Mouse (Mus musculus): ENCODE data around the gene Peak1. TPM values are rescaled to one million over a fixed set of nuclear protein-coding genes. Genes with fewer than 3 reads are reported as not detected.

The Peak1 gene
- polyA plus RNA-seq, 1 experiment from 2014 or later = 23.1 TPM

- no peaks in the 10 kb centered on the region for H3K4me1 ChIP-seq (ENCODE audit: control insufficient read depth, insufficient read depth, low read length)
- WGBS = 78% methylated on average over 1 of the region's 1 CpGs
- no peak overlapping the region for H3K27ac ChIP-seq (ENCODE audit: low read depth, low read length)
- H3K9me3 ChIP-seq (ENCODE audit: control insufficient read depth, low read length) = no peaks in the 10 kb centered on the region
- ATAC-seq (ENCODE audit: low FRiP score, low TSS enrichment) = no peak
- no peaks in the 10 kb centered on the region for H3K27me3 ChIP-seq (ENCODE audit: control insufficient read depth, insufficient read depth, low read length)
- H3K9ac ChIP-seq (ENCODE audit: low read depth, low read length) = no peak overlapping the region
- H3K4me3 ChIP-seq (ENCODE audit: low read length) = no peak overlapping the region
- no peak overlapping the region for H3K4me2 ChIP-seq (replicated peaks; ENCODE audit: low read depth, low read length)
- no peaks in the 10 kb centered on the region for H3K36me3 ChIP-seq (ENCODE audit: control insufficient read depth, insufficient read depth, low read length)
Measured at GRCm38 (mm10) chr9:56339426-56340195, 78.3 kb downstream of the Peak1 start.

GRCm38 (mm10) chr9:56334363-56334762, 83.5 kb downstream of the Peak1 start:
- WGBS = 91% methylated on average over 12 of the region's 12 CpGs
- H3K4me2 ChIP-seq (replicated peaks; ENCODE audit: low read depth, low read length) = no peak overlapping the region
- H3K4me1 ChIP-seq (ENCODE audit: control insufficient read depth, insufficient read depth, low read length) = no peaks in the 10 kb centered on the region
- H3K27me3 ChIP-seq (ENCODE audit: control insufficient read depth, insufficient read depth, low read length) = no peaks in the 10 kb centered on the region
- H3K36me3 ChIP-seq (ENCODE audit: control insufficient read depth, insufficient read depth, low read length) = no peaks in the 10 kb centered on the region
- no peak overlapping the region for H3K4me3 ChIP-seq (ENCODE audit: low read length)
- no peak for ATAC-seq (ENCODE audit: low FRiP score, low TSS enrichment)
- no peak overlapping the region for H3K27ac ChIP-seq (ENCODE audit: low read depth, low read length)
- H3K9ac ChIP-seq (ENCODE audit: low read depth, low read length) = no peak overlapping the region
- H3K9me3 ChIP-seq (ENCODE audit: control insufficient read depth, low read length) = no peaks in the 10 kb centered on the region

GRCm38 (mm10) chr9:56332774-56333173, 85.1 kb downstream of the Peak1 start:
- Histone ChIP-seq H3K4me1 (ENCODE audit: control insufficient read depth, insufficient read depth, low read length) (no peaks in the 10 kb centered on the region), H3K27ac (ENCODE audit: low read depth, low read length) (no peak overlapping the region), H3K27me3 (ENCODE audit: control insufficient read depth, insufficient read depth, low read length) (no peaks in the 10 kb centered on the region), H3K36me3 (ENCODE audit: control insufficient read depth, insufficient read depth, low read length) (no peaks in the 10 kb centered on the region), H3K9ac (ENCODE audit: low read depth, low read length) (no peak overlapping the region), H3K4me2 (replicated peaks; ENCODE audit: low read depth, low read length) (no peak overlapping the region), H3K4me3 (ENCODE audit: low read length) (no peak overlapping the region), H3K9me3 (ENCODE audit: control insufficient read depth, low read length) (no peaks in the 10 kb centered on the region)
- no peak for ATAC-seq (ENCODE audit: low FRiP score, low TSS enrichment)

- no peak for ATAC-seq (ENCODE audit: low FRiP score, low TSS enrichment)
- 94% methylated on average over 8 of the region's 8 CpGs for WGBS
- no peaks in the 10 kb centered on the region for H3K27me3 ChIP-seq (ENCODE audit: control insufficient read depth, insufficient read depth, low read length)
- H3K4me2 ChIP-seq (replicated peaks; ENCODE audit: low read depth, low read length) = no peak overlapping the region
- no peaks in the 10 kb centered on the region for H3K36me3 ChIP-seq (ENCODE audit: control insufficient read depth, insufficient read depth, low read length)
- no peak overlapping the region for H3K9ac ChIP-seq (ENCODE audit: low read depth, low read length)
- H3K4me3 ChIP-seq (ENCODE audit: low read length) = no peak overlapping the region
- H3K27ac ChIP-seq (ENCODE audit: low read depth, low read length) = no peak overlapping the region
- H3K9me3 ChIP-seq (ENCODE audit: control insufficient read depth, low read length) = no peaks in the 10 kb centered on the region
- H3K4me1 ChIP-seq (ENCODE audit: control insufficient read depth, insufficient read depth, low read length) = no peaks in the 10 kb centered on the region
Measured at GRCm38 (mm10) chr9:56326511-56327005, 91.3 kb downstream of the Peak1 start.

GRCm38 (mm10) chr9:56325725-56326124, 92.1 kb downstream of the Peak1 start:
- no peak for ATAC-seq (ENCODE audit: low FRiP score, low TSS enrichment)
- no peaks in the 10 kb centered on the region for H3K36me3 ChIP-seq (ENCODE audit: control insufficient read depth, insufficient read depth, low read length)
- H3K9me3 ChIP-seq (ENCODE audit: control insufficient read depth, low read length) = no peaks in the 10 kb centered on the region
- no peaks in the 10 kb centered on the region for H3K27me3 ChIP-seq (ENCODE audit: control insufficient read depth, insufficient read depth, low read length)
- H3K4me3 ChIP-seq (ENCODE audit: low read length) = no peak overlapping the region
- no peaks in the 10 kb centered on the region for H3K4me1 ChIP-seq (ENCODE audit: control insufficient read depth, insufficient read depth, low read length)
- 92% methylated on average over 5 of the region's 5 CpGs for WGBS
- no peak overlapping the region for H3K9ac ChIP-seq (ENCODE audit: low read depth, low read length)
- no peak overlapping the region for H3K4me2 ChIP-seq (replicated peaks; ENCODE audit: low read depth, low read length)
- H3K27ac ChIP-seq (ENCODE audit: low read depth, low read length) = no peak overlapping the region

GRCm38 (mm10) chr9:56324576-56325355, 93.1 kb downstream of the Peak1 start:
- H3K9me3 ChIP-seq (ENCODE audit: control insufficient read depth, low read length) = no peaks in the 10 kb centered on the region
- H3K27me3 ChIP-seq (ENCODE audit: control insufficient read depth, insufficient read depth, low read length) = no peaks in the 10 kb centered on the region
- peak overlapping the region; percentile 39 for H3K4me2 ChIP-seq (replicated peaks; ENCODE audit: low read depth, low read length)
- H3K4me1 ChIP-seq (ENCODE audit: control insufficient read depth, insufficient read depth, low read length) = no peaks in the 10 kb centered on the region
- H3K27ac ChIP-seq (ENCODE audit: low read depth, low read length) = peak overlapping the region; percentile 88
- peak overlapping the region; percentile 14; the same call in 1 of the 2 replicates for H3K4me3 ChIP-seq (ENCODE audit: low read length)
- H3K9ac ChIP-seq (ENCODE audit: low read depth, low read length) = no peak overlapping the region
- ATAC-seq (ENCODE audit: low FRiP score, low TSS enrichment) = no peak
- H3K36me3 ChIP-seq (ENCODE audit: control insufficient read depth, insufficient read depth, low read length) = no peaks in the 10 kb centered on the region
- WGBS = 47% methylated on average over 16 of the region's 16 CpGs

GRCm38 (mm10) chr9:56321291-56321690, 96.6 kb downstream of the Peak1 start:
- no peak overlapping the region for H3K4me3 ChIP-seq (ENCODE audit: low read length)
- no peak for ATAC-seq (ENCODE audit: low FRiP score, low TSS enrichment)
- no peak overlapping the region for H3K27ac ChIP-seq (ENCODE audit: low read depth, low read length)
- WGBS = 58% methylated on average over 2 of the region's 2 CpGs
- no peak overlapping the region for H3K9ac ChIP-seq (ENCODE audit: low read depth, low read length)
- H3K27me3 ChIP-seq (ENCODE audit: control insufficient read depth, insufficient read depth, low read length) = no peaks in the 10 kb centered on the region
- no peaks in the 10 kb centered on the region for H3K4me1 ChIP-seq (ENCODE audit: control insufficient read depth, insufficient read depth, low read length)
- H3K9me3 ChIP-seq (ENCODE audit: control insufficient read depth, low read length) = no peaks in the 10 kb centered on the region
- no peaks in the 10 kb centered on the region; the same call in 1 of the 2 replicates for H3K36me3 ChIP-seq (ENCODE audit: control insufficient read depth, insufficient read depth, low read length)
- H3K4me2 ChIP-seq (replicated peaks; ENCODE audit: low read depth, low read length) = no peak overlapping the region

- no peak for ATAC-seq (ENCODE audit: low FRiP score, low TSS enrichment)
- 96% methylated on average over 3 of the region's 3 CpGs for WGBS
- H3K9me3 ChIP-seq (ENCODE audit: control insufficient read depth, low read length) = no peaks in the 10 kb centered on the region
- H3K4me2 ChIP-seq (replicated peaks; ENCODE audit: low read depth, low read length) = no peak overlapping the region
- no peaks in the 10 kb centered on the region; the same call in 1 of the 2 replicates for H3K36me3 ChIP-seq (ENCODE audit: control insufficient read depth, insufficient read depth, low read length)
- H3K27ac ChIP-seq (ENCODE audit: low read depth, low read length) = no peak overlapping the region
- no peaks in the 10 kb centered on the region for H3K27me3 ChIP-seq (ENCODE audit: control insufficient read depth, insufficient read depth, low read length)
- H3K4me3 ChIP-seq (ENCODE audit: low read length) = no peak overlapping the region
- no peak overlapping the region for H3K9ac ChIP-seq (ENCODE audit: low read depth, low read length)
- no peaks in the 10 kb centered on the region for H3K4me1 ChIP-seq (ENCODE audit: control insufficient read depth, insufficient read depth, low read length)
Measured at GRCm38 (mm10) chr9:56314326-56314725, 103.5 kb downstream of the Peak1 start.

GRCm38 (mm10) chr9:56309079-56309478, 108.8 kb downstream of the Peak1 start:
- no peak overlapping the region for H3K4me2 ChIP-seq (replicated peaks; ENCODE audit: low read depth, low read length)
- H3K27ac ChIP-seq (ENCODE audit: low read depth, low read length) = no peak overlapping the region
- H3K9me3 ChIP-seq (ENCODE audit: control insufficient read depth, low read length) = no peaks in the 10 kb centered on the region
- WGBS = 63% methylated on average over 2 of the region's 2 CpGs
- H3K36me3 ChIP-seq (ENCODE audit: control insufficient read depth, insufficient read depth, low read length) = no peaks in the 10 kb centered on the region
- ATAC-seq (ENCODE audit: low FRiP score, low TSS enrichment) = no peak
- no peaks in the 10 kb centered on the region for H3K27me3 ChIP-seq (ENCODE audit: control insufficient read depth, insufficient read depth, low read length)
- no peak overlapping the region for H3K9ac ChIP-seq (ENCODE audit: low read depth, low read length)
- H3K4me1 ChIP-seq (ENCODE audit: control insufficient read depth, insufficient read depth, low read length) = 0 out of 2 replicates have a peak, but pooled peaks cover 4% of the 10 kb centered on the region
- no peak overlapping the region for H3K4me3 ChIP-seq (ENCODE audit: low read length)

Measured in kidney, embryonic 14.5 days (tissue).